Mouse (Mus musculus): ENCODE results near the gene Clhc1.

- no peak for TF ChIP-seq CTCF (IDR thresholded peaks at IDR 0.05; ENCODE audit: low read depth)
- no peak for TF ChIP-seq EP300 (optimal IDR thresholded peaks at IDR 0.05)
Observed at GRCm38 (mm10) chr11:29607465-29607990, 59.8 kb downstream of the Clhc1 start.

All from stomach, postnatal 0 days (tissue).